Mouse (Mus musculus): ENCODE results near the gene Setdb1.

Gene Setdb1

GRCm38 (mm10) chr3:95319110-95319509 lies 37.9 kb downstream of the Setdb1 start:
- DNase-seq (ENCODE audit: low spot score in 2 of 2): no peak

GRCm38 (mm10) chr3:95318548-95318947 lies 38.5 kb downstream of the Setdb1 start:
- DNase-seq (ENCODE audit: low spot score in 2 of 2): peak in 1 of 2 experiments; percentile 66

GRCm38 (mm10) chr3:95317414-95318080 lies 39.5 kb downstream of the Setdb1 start:
- DNase-seq (ENCODE audit: low spot score in 2 of 2): peak in 1 of 2 experiments; percentile 72

- DNase-seq (ENCODE audit: low spot score in 2 of 2): no peak
Observed at GRCm38 (mm10) chr3:95315844-95316550, 41.0 kb downstream of the Setdb1 start.

- DNase-seq (ENCODE audit: low spot score in 2 of 2): peak; percentile 88 to 93
Observed at GRCm38 (mm10) chr3:95315094-95315843, 41.7 kb downstream of the Setdb1 start.

GRCm38 (mm10) chr3:95314486-95315093 lies 42.4 kb downstream of the Setdb1 start, which contains the start of gene Cers2:
TSS of gene Cers2 (plus strand) at chr3:95314791.
- no peak for DNase-seq (ENCODE audit: low spot score in 2 of 2)

- DNase-seq (ENCODE audit: low spot score in 2 of 2): no peak
Observed at GRCm38 (mm10) chr3:95314075-95314474, 42.9 kb downstream of the Setdb1 start.

- DNase-seq (ENCODE audit: low spot score in 2 of 2): no peak
Observed at GRCm38 (mm10) chr3:95313476-95313875, 43.5 kb downstream of the Setdb1 start.

GRCm38 (mm10) chr3:95312623-95313022 lies 44.4 kb downstream of the Setdb1 start:
- DNase-seq (ENCODE audit: low spot score in 2 of 2): peak; percentile 60 to 69

GRCm38 (mm10) chr3:95310968-95311882 lies 45.8 kb downstream of the Setdb1 start:
- DNase-seq (ENCODE audit: low spot score in 2 of 2): peak in 1 of 2 experiments; percentile 75

GRCm38 (mm10) chr3:95310496-95310895 lies 46.5 kb downstream of the Setdb1 start:
- DNase-seq (ENCODE audit: low spot score in 2 of 2): no peak

- DNase-seq (ENCODE audit: low spot score in 2 of 2): no peak
Observed at GRCm38 (mm10) chr3:95307100-95307499, 49.9 kb downstream of the Setdb1 start, which contains the start of gene Anxa9. TSS of gene Anxa9 (minus strand) at chr3:95307176.

GRCm38 (mm10) chr3:95306244-95306643 lies 50.8 kb downstream of the Setdb1 start:
- DNase-seq (ENCODE audit: low spot score in 2 of 2): no peak

GRCm38 (mm10) chr3:95301204-95301796 lies 55.7 kb downstream of the Setdb1 start:
- no peak for DNase-seq (ENCODE audit: low spot score in 2 of 2)

- DNase-seq (ENCODE audit: low spot score in 2 of 2): no peak
Observed at GRCm38 (mm10) chr3:95298018-95298417, 59.0 kb downstream of the Setdb1 start.

GRCm38 (mm10) chr3:95296103-95296469 lies 60.9 kb downstream of the Setdb1 start:
- no peak for DNase-seq (ENCODE audit: low spot score in 2 of 2)

GRCm38 (mm10) chr3:95295321-95296102 lies 61.5 kb downstream of the Setdb1 start:
- no peak for DNase-seq (ENCODE audit: low spot score in 2 of 2)

GRCm38 (mm10) chr3:95294718-95295117 lies 62.3 kb downstream of the Setdb1 start:
- no peak for DNase-seq (ENCODE audit: low spot score in 2 of 2)

GRCm38 (mm10) chr3:95294316-95294715 lies 62.7 kb downstream of the Setdb1 start:
- no peak for DNase-seq (ENCODE audit: low spot score in 2 of 2)

GRCm38 (mm10) chr3:95293537-95293936 lies 63.5 kb downstream of the Setdb1 start:
- no peak for DNase-seq (ENCODE audit: low spot score in 2 of 2)
